Mouse (Mus musculus) kidney, postnatal 10 days (tissue): Measurements from ENCODE around the gene B230104I21Rik.
A peak's percentile ranks its signal among the peaks of the same experiment; 100 is the strongest.

Experiments used
- DNase-seq: peaks from one replicate; pipeline ENCODE4 v3.0.0; 2021; ENCODE audit warnings: mixed read lengths

B230104I21Rik gene

DNA sequence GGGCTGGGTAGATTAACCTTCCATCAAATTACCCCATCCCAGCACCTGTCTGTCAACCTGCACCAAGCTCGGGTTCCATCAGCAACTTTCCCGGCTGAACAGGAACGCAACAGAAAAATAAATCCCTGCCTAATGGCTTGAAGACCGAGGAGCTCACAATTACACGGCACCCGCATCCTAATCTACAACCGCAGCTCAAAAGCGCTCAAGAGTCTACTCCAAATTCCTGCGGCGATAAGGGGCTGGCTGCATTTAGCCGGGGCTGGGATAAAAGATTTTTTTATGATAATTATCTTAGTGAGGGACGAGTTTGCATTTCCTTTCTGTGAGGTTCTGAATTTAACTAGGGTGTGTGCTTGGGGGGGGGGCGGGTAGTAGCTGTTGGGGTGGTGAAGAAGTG, 16.3 kb downstream of the B230104I21Rik start:
- no peak for DNase-seq

DNA sequence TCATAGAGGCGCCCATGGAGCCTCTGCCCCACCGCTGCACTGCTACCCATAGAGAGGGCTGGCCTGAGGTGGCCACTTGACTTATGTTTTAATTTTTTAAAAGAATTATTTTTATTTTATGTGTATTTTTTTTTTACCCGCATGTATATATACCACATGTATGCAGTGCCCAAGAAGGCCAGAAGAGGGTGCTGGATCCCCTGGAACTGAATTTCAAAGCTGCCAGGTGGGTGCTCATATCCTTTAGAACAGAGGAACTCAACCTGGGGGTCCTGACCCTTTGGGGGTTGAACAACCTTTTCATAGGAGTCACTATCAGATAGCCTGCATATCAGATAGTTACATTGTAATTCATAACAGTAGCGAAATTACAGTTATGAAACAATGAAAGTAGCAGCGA, 19.5 kb downstream of the B230104I21Rik start:
- DNase-seq: no peak

- no peak for DNase-seq
Measured at GRCm38 (mm10) chr4:154358370-154358769, 22.4 kb downstream of the B230104I21Rik start.

- no peak for DNase-seq
Measured at GRCm38 (mm10) chr4:154358816-154359215, 22.9 kb downstream of the B230104I21Rik start.

DNA sequence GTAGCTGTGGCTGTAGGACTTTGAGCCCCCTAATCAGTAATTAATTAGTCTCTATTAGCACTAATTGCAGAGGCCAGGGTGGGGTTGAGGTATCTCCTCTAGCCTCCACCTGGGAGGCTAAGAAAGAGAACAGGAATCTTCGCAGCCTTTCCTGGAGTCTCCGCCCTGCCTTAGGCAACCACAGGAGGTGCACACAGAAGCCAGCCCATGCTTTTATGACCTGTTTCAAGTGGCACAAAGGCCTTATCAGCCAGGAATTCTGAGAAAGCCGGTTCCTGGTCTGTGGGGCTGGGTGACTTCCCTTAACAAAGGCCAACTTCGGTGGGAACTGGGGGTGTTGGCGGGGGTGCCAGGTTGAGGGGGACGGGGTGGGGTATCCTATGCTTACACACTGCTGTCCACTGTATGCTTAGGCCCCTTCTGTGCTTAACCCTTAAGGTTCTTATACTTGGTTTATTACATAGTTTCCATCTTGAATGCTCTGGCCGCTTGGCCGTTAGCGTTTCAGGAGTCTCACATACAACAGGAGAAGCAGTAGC, 23.9 kb downstream of the B230104I21Rik start:
- no peak for DNase-seq

GRCm38 (mm10) chr4:154360441-154360840, 24.5 kb downstream of the B230104I21Rik start:
- DNase-seq: no peak

DNA sequence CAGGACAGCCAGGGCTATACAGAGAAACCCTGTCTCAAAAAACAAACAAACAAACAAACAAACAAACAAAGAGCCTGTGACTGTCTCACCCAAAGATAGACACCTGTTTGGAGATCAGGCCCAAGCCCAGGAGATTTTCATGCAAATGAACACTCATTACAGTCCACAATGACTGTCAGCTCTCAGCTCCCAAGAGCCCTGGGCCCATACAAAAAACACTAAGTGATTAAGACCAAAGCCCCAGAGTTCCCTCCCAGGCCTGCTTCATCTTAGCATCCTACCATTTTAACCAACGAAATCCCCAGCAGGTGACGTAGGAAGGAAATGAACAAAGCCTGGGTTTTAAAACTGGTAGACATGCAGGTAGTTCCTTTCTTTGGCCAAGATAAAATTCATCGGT, 24.9 kb downstream of the B230104I21Rik start:
- DNase-seq: no peak

GRCm38 (mm10) chr4:154364752-154365151, 28.8 kb downstream of the B230104I21Rik start:
- no peak for DNase-seq

- no peak for DNase-seq
Measured at GRCm38 (mm10) chr4:154366836-154367235, 30.9 kb downstream of the B230104I21Rik start.

DNA sequence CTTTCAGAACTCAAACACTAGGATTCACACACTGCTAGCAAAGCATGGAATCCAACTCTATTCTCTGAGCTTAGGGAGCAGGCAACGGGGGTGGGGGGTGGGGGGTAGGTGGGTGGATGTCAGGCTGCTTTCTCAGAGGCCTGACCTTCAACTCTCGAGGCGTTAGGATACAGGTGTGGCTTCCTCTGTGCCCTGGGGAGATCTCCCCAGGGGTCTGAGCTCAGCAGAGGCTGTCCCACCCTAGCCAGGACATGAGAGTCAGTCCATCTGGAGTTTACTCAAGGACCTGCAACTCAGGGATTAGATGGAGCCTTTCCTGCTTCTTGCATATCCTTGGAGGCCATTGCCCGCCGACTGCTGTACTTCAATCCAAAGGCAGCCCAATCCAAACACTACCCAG, 33.2 kb downstream of the B230104I21Rik start:
- no peak for DNase-seq

DNA sequence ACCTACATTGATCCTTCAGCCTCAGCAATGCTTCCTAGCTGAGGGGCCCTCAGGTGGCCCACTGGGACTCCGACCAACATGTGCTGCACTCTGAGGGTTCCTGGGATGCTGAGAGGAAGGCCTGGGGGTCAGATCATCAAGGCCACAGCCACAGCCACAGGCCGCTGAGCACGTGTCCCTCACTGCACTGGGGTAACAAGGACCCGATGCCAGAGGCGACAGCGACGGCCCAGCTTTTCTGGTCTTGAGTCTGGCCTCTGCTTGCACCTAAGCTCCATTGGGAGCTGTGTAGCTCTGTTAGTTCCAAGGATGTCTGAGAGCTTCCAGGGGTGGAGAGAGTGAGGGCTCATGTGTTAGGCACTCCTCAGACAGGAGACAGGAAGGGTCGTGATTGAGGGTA, 34.9 kb downstream of the B230104I21Rik start:
- no peak for DNase-seq

GRCm38 (mm10) chr4:154371542-154372247, 35.8 kb downstream of the B230104I21Rik start:
- DNase-seq: no peak

DNA sequence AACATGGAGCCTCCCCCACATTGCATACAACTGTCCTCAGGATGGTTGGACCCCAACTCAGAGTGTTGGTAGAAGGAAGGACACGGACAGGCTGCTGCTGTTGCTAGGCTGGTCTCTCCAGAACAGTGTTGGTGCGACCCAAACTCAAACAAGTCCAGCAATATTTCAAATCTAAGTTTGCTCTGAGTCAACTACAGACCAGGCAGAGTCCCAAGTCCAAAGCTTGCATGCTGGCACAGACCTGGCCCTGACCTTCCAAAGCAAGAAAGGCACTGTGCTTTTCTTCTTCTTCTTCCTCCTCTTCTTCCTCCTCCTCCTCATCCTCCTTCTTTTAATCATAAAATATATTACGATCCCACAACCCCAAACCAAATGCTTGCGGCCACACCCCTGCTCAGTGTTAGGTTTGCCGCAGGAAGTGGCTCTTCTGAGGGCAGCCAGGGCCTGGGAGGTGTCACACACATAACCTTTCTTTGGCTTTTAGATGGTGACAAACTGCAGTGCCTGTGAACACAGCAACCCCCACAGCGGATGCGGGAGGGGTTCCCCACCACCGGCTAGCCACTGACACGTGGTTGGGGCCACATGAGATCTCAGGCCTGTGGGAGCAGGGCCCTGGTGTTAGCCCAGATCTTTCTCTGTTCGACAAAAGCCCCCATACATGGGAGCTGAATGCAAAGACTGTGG, 40.2 kb downstream of the B230104I21Rik start:
- no peak for DNase-seq

DNA sequence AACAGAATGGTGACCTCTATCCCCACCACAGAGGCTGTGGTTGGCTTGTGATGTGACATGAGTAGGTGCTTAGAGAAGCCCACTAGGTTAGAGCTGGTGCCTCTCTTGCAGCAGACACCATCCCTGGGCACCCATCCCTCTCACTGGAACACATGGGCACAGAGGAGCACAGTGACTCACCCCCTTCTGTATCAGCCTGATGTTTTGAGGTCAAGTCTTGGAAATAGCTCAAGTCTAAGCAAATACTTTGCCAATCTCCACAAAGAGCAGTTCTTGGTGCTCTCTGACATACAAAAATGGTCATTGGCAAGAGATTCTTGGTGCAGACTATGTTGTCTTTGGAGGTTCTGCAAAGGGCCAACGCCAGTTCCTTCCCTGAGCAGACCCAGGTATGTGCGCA, 42.9 kb downstream of the B230104I21Rik start:
- DNase-seq: no peak

- no peak for DNase-seq
Measured at GRCm38 (mm10) chr4:154385208-154385607, 49.3 kb downstream of the B230104I21Rik start.

GRCm38 (mm10) chr4:154385918-154386317, 50.0 kb downstream of the B230104I21Rik start:
- DNase-seq: no peak

GRCm38 (mm10) chr4:154386810-154387209, 50.9 kb downstream of the B230104I21Rik start:
- DNase-seq: no peak

- DNase-seq: no peak
Measured at GRCm38 (mm10) chr4:154389641-154390040, 53.7 kb downstream of the B230104I21Rik start.

GRCm38 (mm10) chr4:154390333-154391080, 54.6 kb downstream of the B230104I21Rik start:
- DNase-seq: peak; percentile 71

GRCm38 (mm10) chr4:154392641-154393040, 56.7 kb downstream of the B230104I21Rik start:
- no peak for DNase-seq

DNA sequence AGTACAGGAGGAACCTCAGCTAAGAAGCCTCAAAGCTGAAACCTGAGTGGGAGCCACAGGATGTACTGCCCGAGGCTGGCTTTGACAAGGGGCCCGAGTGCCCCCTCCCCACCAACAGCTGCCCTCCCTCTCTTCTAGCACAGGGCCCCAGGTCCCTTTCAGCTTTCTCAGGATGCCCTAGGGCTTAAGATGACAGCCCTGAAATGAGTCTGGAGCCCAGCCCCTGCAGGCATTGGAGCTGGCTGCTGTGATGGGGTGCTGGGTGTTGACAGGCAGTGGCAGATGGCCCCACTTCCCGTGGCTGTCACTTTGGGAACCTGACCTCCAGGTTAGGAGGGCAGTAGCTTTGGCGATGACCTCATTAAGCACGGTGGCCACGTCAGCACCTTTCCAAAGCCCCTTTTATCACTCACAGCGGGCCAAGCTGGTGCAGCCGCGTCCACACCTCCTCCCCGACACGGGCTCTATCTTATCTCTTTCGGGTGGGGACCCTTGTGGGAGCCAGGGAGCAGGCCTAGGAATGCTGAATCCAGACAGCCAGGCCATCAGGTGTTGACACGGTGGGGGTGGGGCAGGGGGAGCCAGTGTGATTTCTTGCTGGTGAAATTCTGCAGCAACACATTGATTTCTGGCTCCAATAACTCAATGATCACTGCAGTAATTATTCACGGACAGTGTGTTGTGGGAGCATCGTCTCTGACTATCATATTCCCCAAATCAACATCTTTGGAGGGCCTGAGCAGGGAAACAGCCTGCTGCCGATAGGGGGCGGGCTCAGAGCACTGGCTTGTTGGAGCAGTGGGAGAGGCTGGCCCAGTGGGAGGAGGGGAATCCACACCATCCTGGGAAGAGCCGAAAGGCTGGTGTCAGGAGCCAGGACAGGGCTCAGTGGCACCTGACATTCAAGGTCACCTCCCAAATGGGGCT, 57.5 kb downstream of the B230104I21Rik start:
- DNase-seq: peak; percentile 55

DNA sequence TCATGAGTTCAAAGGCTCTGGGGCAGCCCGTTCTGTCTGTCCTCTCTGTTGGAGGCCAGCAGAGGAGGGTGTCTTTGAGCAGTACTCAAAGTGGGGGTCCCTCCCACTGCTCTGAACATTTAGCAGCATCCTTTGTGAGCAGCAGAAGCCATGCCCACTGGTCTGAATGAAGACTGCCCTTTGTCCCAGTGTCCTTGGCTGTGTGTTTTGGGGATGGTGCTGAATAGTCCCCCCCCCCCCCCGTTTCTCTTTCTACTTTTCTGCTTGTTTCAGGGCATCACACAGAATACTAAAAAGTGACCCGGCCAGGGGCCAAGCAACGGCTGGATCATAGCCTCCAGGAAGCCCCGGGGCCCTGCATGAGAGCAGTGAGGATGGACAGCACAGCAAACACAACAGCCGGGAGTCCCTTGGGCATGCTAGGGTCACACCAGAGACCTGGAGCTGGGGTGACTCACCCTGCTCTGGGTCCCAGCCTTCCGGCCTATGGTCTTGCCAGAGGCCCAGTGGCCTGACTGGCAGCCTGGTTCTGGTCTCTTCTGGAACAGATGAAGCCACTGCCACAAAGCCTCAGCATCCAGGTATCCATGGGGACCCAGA, 58.3 kb downstream of the B230104I21Rik start:
- no peak for DNase-seq
